Comparison of ENCODE assay signal across 16 mouse cellular contexts in genomic region chr3:129207231-129208030, GRCm38 (mm10). TPM values are rescaled to one million over a fixed set of nuclear protein-coding genes. Genes with fewer than 3 reads are reported as not detected.
DNase-seq lines count a peak whose midpoint lies in the region; ATAC-seq and TF ChIP-seq lines count a peak whose summit lies in the region.
"Had no signal": no experiment of that assay in that cellular context is flagged by ENCODE, and none has a peak within 500 bp of the region (broad histone marks: within the 10 kb centered on the region; RNA-seq: fewer than 3 reads in every experiment).

No protein-coding gene starts in this region.

- H3K9me3 ChIP-seq in hindbrain, embryonic 11.5 days (ENCODE audit: control insufficient read depth, low read length): no peaks in the 10 kb centered on the region
- peaks cover 2% of the 10 kb centered on the region; the same call in 1 of the 2 replicates for H3K9me3 ChIP-seq in hindbrain, postnatal 0 days (ENCODE audit: low read length)
- H3K9me3 ChIP-seq in ES-Bruce4 (replicated peaks; ENCODE audit: control insufficient read depth, insufficient read depth, low read length, poor library complexity, severe bottlenecking): no peaks in the 10 kb centered on the region
- no peaks in the 10 kb centered on the region for H3K9me3 ChIP-seq in limb, embryonic 11.5 days (ENCODE audit: control insufficient read depth, low read length)
- H3K9me3 ChIP-seq: hindbrain, embryonic 13.5 days; stomach, embryonic 15.5 days had no signal

- peaks cover 87% of the 10 kb centered on the region for H3K27me3 ChIP-seq in hindbrain, embryonic 11.5 days (ENCODE audit: control insufficient read depth, insufficient read depth, low read length)
- peaks cover 98% of the 10 kb centered on the region for H3K27me3 ChIP-seq in hindbrain, postnatal 0 days (ENCODE audit: insufficient read depth, low read length)
- H3K27me3 ChIP-seq in ES-Bruce4 (ENCODE audit: control insufficient read depth, insufficient read depth, low read length, poor library complexity, severe bottlenecking): peaks cover 37% of the 10 kb centered on the region
- peaks cover 88% of the 10 kb centered on the region for H3K27me3 ChIP-seq in limb, embryonic 11.5 days (ENCODE audit: control insufficient read depth, insufficient read depth, low read length)

- H3K4me3 ChIP-seq in hindbrain, embryonic 11.5 days (ENCODE audit: low read depth, low read length): no peak overlapping the region
- H3K4me3 ChIP-seq in hindbrain, postnatal 0 days (ENCODE audit: low read length): no peak overlapping the region
- 0 out of 2 replicates have a peak overlapping the region, but pooled peaks have one; percentile 11 for H3K4me3 ChIP-seq in ES-Bruce4 (ENCODE audit: low read depth, low read length)
- no peak overlapping the region for H3K4me3 ChIP-seq in limb, embryonic 11.5 days (ENCODE audit: low read depth, low read length)
- H3K4me3 ChIP-seq: hindbrain, embryonic 13.5 days; stomach, embryonic 15.5 days had no signal

- H3K4me1 ChIP-seq in hindbrain, embryonic 11.5 days (replicated peaks; ENCODE audit: control insufficient read depth, insufficient read depth, low read length): peaks cover 6% of the 10 kb centered on the region; the same call in 1 of the 2 replicates
- no peaks in the 10 kb centered on the region for H3K4me1 ChIP-seq in hindbrain, postnatal 0 days (ENCODE audit: insufficient read depth, low read length)
- no peaks in the 10 kb centered on the region for H3K4me1 ChIP-seq in ES-Bruce4 (ENCODE audit: control insufficient read depth, insufficient read depth, low read length)
- peaks cover 6% of the 10 kb centered on the region; the same call in 1 of the 2 replicates for H3K4me1 ChIP-seq in limb, embryonic 11.5 days (ENCODE audit: control insufficient read depth, insufficient read depth, low read length)

- no peaks in the 10 kb centered on the region for H3K36me3 ChIP-seq in hindbrain, embryonic 11.5 days (ENCODE audit: control insufficient read depth, insufficient read depth, low read length)
- H3K36me3 ChIP-seq in hindbrain, postnatal 0 days (ENCODE audit: insufficient read depth, low read length): no peaks in the 10 kb centered on the region
- H3K36me3 ChIP-seq in ES-Bruce4 (ENCODE audit: control insufficient read depth, insufficient read depth, low read length, poor library complexity, severe bottlenecking): no peaks in the 10 kb centered on the region
- no peaks in the 10 kb centered on the region for H3K36me3 ChIP-seq in limb, embryonic 11.5 days (ENCODE audit: control insufficient read depth, insufficient read depth, low read length)
- H3K36me3 ChIP-seq: hindbrain, embryonic 13.5 days; stomach, embryonic 15.5 days had no signal

- DNase-seq in hindbrain, embryonic 11.5 days (ENCODE audit: low spot score): peak; percentile 55
- DNase-seq in hindbrain, postnatal 0 days (ENCODE audit: low spot score): no peak
- DNase-seq in embryo, embryonic 11 days: peak; percentile 58
- peak; percentile 55 for DNase-seq in limb, embryonic 11.5 days (ENCODE audit: low spot score)
- DNase-seq in frontal cortex, postnatal 36 days (ENCODE audit: low spot score in 2 of 2): no peak
- no peak for DNase-seq in gastrocnemius, adult 18-20 months (ENCODE audit: low spot score)
- DNase-seq in right cerebral cortex, postnatal 36 days (ENCODE audit: low spot score in 2 of 2): no peak
- DNase-seq: cerebellum, adult 9-10 months; layer of hippocampus, adult 9-11 months; liver; lung, postnatal 10 days; thymus, postnatal 36 days had no signal

- H3K9ac ChIP-seq in hindbrain, embryonic 11.5 days (ENCODE audit: low read depth, low read length): no peak overlapping the region
- no peak overlapping the region for H3K9ac ChIP-seq in hindbrain, postnatal 0 days (replicated peaks; ENCODE audit: low read length)
- H3K9ac ChIP-seq in ES-Bruce4 (ENCODE audit: low read depth, poor library complexity, severe bottlenecking): no peak overlapping the region
- H3K9ac ChIP-seq in limb, embryonic 11.5 days (ENCODE audit: low read length): no peak overlapping the region
- H3K9ac ChIP-seq: hindbrain, embryonic 13.5 days; stomach, embryonic 15.5 days had no signal

- no peak overlapping the region for H3K27ac ChIP-seq in hindbrain, embryonic 11.5 days (ENCODE audit: low read depth, low read length)
- H3K27ac ChIP-seq in hindbrain, postnatal 0 days: no peak overlapping the region
- H3K27ac ChIP-seq in ES-Bruce4 (ENCODE audit: insufficient read depth, low read length): no peak overlapping the region
- no peak overlapping the region for H3K27ac ChIP-seq in limb, embryonic 11.5 days (replicated peaks; ENCODE audit: low read depth, low read length)
- H3K27ac ChIP-seq: hindbrain, embryonic 13.5 days; stomach, embryonic 15.5 days had no signal

- no peak for TF ChIP-seq POLR2A in ES-Bruce4 (IDR thresholded peaks at IDR 0.05; ENCODE audit: insufficient read depth, low read length)

- no peak for TF ChIP-seq CTCF in hindbrain, postnatal 0 days (IDR thresholded peaks at IDR 0.05; ENCODE audit: low read depth)
- TF ChIP-seq CTCF in ES-Bruce4 (IDR thresholded peaks at IDR 0.05; ENCODE audit: low read depth, low read length): no peak

- TF ChIP-seq EP300 in ES-Bruce4 (IDR thresholded peaks at IDR 0.05; ENCODE audit: insufficient read depth, low read depth, low read length): no peak

- ATAC-seq in hindbrain, embryonic 11.5 days (ENCODE audit: low FRiP score): no peak
- no peak for ATAC-seq in hindbrain, postnatal 0 days
- ATAC-seq in limb, embryonic 11.5 days (ENCODE audit: insufficient number of reproducible peaks, low FRiP score, low TSS enrichment, low read depth): no peak

- WGBS in hindbrain, embryonic 11.5 days: 2% methylated on average over 24 of the region's 24 CpGs
- WGBS in hindbrain, postnatal 0 days: 2% methylated on average over 24 of the region's 24 CpGs
- WGBS in limb, embryonic 11.5 days: 2% methylated on average over 24 of the region's 24 CpGs

- H3K4me2 ChIP-seq in hindbrain, embryonic 11.5 days (replicated peaks; ENCODE audit: low read depth, low read length): no peak overlapping the region
- H3K4me2 ChIP-seq in hindbrain, postnatal 0 days (ENCODE audit: low read depth, low read length): no peak overlapping the region
- H3K4me2 ChIP-seq in limb, embryonic 11.5 days (ENCODE audit: low read depth, severe bottlenecking): no peak overlapping the region
- H3K4me2 ChIP-seq: heart, embryonic 11.5 days; hindbrain, embryonic 13.5 days; stomach, embryonic 15.5 days had no signal

RNA-seq across cellular contexts. Expression of gene Pitx2, which starts 7.8 kb away (rescaled TPM):
- polyA plus RNA-seq in hindbrain, embryonic 11.5 days (2014; fragmentation: Nextera tagmentation; extraction: Ambion mirVana): 2.9 and 4.9 TPM in 2 replicates
- total RNA-seq in hindbrain, postnatal 0 days (2014; rRNA removed): 0.61 and 2.4 TPM in 2 replicates
- 1.0 TPM in 2 replicates for polyA plus RNA-seq in hindbrain, postnatal 0 days (2015; fragmentation: Nextera tagmentation; extraction: Ambion mirVana)
- 21.4 and 23.4 TPM in 2 replicates for polyA plus RNA-seq in ES-Bruce4 (2011; ENCODE audit: insufficient read depth, insufficient read length, low read depth, missing spikeins)
- polyA plus RNA-seq in limb, embryonic 11.5 days (2014; fragmentation: Nextera tagmentation; extraction: Ambion mirVana): 37.6 and 43.1 TPM in 2 replicates
- 10 to 100 TPM in 1 of 2 experiments, 1 to 10 TPM in 1; 5.4 to 13.3 TPM for total RNA-seq in gastrocnemius, adult 18-20 months (2021)

Comparison
In these comparisons a context has a peak if more than half of its experiments do, and no peak if none do; other contexts are left out.
1. DNase-seq: peak in hindbrain, embryonic 11.5 days (single experiment), embryo, embryonic 11 days (single experiment) and limb, embryonic 11.5 days (single experiment); none in hindbrain, postnatal 0 days (single experiment), frontal cortex, postnatal 36 days (0 of 2), gastrocnemius, adult 18-20 months (single experiment) and right cerebral cortex, postnatal 36 days (0 of 2).